Mouse (Mus musculus): ENCODE data around the gene Hipk1. TPM values are rescaled to one million over a fixed set of nuclear protein-coding genes. Genes with fewer than 3 reads are reported as not detected.
"Not testable (repeated sequence)": the region's sequence is repeated elsewhere in the genome, so short reads cannot be mapped to it uniquely, and the experiment has no call there.

Gene Hipk1
- total RNA-seq, 4 experiments from 2014 or later = 55.9 to 80.6 (median 65.0) TPM

DNA sequence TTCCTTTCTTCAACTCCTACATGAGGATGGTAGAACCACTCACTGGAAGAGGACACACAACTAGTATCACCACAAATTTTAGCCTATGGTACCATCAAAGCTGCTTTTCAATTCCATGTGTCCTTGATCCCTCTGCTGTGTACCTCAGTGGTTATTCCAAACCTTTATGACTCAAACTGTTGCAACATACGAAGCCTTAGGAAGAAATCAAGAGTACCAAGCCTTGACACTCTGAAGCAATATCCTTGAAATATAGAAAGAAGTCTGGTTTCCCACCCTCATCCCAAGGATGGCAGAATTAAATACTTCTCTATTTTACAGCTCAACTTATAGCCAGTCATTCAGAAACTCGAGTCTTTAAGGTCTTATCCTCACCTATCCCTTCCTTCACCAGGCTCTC lies 5.0 kb upstream of the Hipk1 start:
- DNase-seq (ENCODE audit: low spot score in 2 of 2) = no peak

GRCm38 (mm10) chr3:103792566-103792965 lies 1.2 kb upstream of the Hipk1 start:
- no peak for DNase-seq (ENCODE audit: low spot score in 2 of 2)

GRCm38 (mm10) chr3:103792111-103792406 lies 696 bp upstream of the Hipk1 start:
- DNase-seq (ENCODE audit: low spot score in 2 of 2) = not testable (repeated sequence)

GRCm38 (mm10) chr3:103790346-103791145 lies 817 bp downstream of the Hipk1 start:
- DNase-seq (ENCODE audit: low spot score in 2 of 2) = peak in 1 of 2 experiments; percentile 22

GRCm38 (mm10) chr3:103789891-103790345 lies 1.4 kb downstream of the Hipk1 start:
- no peak for DNase-seq (ENCODE audit: low spot score in 2 of 2)

DNA sequence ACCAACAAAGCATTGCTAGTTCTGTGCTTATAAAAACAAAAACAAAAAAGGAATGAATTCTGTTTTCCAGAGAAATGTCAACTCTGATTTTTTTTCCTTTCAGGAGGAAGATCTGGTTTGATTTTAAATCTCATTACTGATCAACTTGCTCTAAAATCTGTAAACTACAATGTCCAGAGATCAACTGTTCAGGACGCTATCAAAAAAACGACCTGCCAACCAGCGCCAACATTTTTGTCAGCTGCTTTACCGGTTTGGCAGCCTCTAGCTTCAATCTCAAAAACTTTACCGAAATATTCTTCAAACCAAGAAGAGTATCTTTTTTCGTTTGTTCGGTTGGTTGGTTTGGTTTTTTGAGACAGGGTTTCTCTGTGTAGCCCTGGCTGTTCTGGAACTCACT lies 2.3 kb downstream of the Hipk1 start:
- DNase-seq (ENCODE audit: low spot score in 2 of 2) = no peak

GRCm38 (mm10) chr3:103787225-103787624 lies 4.1 kb downstream of the Hipk1 start:
- DNase-seq (ENCODE audit: low spot score in 2 of 2) = no peak

DNA sequence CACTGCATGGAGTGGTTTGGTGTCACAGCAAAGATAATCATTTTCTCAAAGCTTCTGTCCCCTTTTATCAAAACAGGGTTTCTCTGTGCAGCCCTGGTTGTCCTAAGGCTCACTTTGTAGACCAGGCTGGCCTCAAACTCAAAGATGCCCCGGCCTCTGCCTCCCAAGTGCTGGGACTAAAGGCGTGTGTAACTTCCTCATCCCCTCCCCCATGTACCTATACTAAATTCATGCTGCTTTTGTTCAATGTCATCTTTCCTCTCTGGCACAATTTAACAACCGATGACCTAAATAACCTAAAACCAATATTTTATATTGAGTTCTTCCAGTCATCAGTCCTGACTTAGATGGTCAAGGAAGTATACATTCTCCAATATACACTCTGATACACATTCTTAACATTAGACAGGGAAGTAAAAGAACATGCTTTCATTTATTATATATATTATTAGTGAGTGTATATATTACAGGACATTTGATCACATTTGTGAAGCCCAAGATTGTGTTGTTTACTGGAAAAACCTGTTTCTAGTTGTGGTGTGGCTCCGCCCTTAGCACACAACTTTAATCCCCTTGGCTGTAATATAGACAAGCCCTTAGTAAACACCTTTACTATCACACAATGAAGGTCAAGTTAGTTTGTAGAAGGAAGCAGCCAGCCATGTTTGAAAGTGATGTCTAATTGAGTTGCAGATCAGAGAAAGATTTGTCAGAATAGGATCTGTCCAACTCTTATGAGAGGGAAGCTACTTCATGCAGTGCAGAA lies 8.3 kb downstream of the Hipk1 start:
- no peak for DNase-seq (ENCODE audit: low spot score in 2 of 2)

DNA sequence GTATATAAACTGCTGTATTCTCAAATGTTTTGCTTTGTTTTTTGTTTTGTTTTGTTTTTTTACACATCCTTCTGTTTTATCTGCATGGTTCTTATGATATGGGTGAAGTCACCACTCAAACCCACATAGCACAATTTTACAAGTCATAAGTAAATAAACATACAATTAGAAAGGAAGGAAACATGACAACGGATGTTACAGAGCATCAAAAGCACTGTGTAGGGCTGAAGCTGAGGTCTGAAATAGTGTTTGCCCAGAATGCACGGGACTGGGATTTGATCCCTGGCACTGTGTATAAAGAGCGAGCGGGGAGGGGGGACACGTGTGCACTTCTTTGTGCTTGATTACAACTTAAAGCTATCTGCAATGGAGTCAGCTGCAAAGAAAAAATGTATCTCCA lies 10.6 kb downstream of the Hipk1 start:
- no peak for DNase-seq (ENCODE audit: low spot score in 2 of 2)

DNA sequence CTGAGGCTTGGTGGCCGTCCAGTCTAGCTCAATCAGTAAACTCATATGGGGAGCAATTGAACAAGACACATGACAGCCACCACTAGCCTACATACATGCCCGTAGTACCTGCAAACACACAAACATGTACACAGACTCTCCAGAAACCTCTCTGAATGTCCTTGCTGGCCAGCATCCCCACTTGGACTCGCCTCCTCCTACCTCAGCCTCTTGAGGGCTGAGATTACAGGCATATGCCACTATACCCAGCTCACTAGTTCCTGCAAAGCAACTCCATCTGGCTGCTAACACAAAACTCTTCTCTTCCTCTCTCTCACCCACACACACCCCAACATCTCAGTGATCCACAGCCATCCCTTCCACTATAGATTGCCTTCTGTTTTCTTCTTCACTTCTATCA lies 11.1 kb downstream of the Hipk1 start:
- DNase-seq (ENCODE audit: low spot score in 2 of 2) = no peak

DNA sequence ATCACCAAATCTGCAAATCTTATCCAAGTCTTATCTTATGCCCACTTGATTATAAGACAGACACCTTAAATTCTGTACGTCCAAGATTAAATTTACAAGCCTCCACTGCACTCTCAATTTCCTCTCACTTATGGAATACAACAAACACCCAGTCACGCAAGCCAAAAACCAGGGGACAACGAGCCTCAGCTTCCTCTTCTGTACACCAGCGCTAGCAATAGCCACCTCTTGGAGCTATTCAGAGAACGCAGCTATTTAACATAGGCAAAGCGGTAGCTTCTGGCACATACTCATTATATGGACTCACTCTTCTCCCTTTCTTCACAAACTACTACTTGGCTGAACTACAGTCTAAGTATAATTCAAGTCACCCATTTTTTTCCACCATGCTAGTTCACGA lies 12.2 kb downstream of the Hipk1 start:
- DNase-seq (ENCODE audit: low spot score in 2 of 2) = no peak

DNA sequence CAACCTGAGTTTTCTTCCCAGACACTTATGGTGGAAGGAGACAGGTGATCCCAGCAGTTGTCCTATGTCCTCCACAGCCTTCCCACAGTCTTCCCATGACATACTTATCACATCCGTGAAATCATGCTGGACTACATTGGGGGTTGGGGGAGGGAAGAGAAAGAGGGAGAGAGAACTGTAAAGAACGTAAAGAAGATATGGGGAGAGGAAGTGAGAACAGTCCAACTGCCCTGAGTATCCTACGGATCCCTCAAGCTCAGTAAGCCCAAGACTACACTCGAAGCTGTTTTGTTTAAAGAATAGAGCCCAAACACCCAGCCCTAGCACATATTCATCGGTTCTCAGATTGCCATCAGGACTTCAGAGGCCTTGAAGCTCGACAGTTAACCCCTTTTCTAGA lies 12.7 kb downstream of the Hipk1 start:
- DNase-seq (ENCODE audit: low spot score in 2 of 2) = no peak

GRCm38 (mm10) chr3:103777940-103778339 lies 13.4 kb downstream of the Hipk1 start:
- DNase-seq (ENCODE audit: low spot score in 2 of 2) = no peak

DNA sequence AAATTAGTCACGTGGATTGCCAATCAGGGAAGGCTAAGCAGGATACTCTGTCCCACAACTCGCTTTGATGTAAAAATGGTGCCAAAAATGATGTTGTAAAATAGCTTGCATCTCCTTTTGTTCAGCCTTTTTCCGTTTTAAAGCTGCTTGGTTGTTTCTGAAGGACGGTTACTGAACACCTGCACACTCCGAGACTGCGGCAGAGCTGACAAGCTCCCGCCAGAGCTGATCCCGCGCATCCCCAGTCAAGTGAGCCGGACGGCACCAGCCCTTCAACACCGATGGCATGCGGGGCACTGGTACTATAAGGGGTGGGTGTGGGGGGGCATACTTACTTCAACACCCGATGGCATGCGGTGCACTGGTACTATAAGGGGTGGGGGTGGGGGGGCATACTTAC lies 17.4 kb downstream of the Hipk1 start:
- DNase-seq (ENCODE audit: low spot score in 2 of 2) = no peak

DNA sequence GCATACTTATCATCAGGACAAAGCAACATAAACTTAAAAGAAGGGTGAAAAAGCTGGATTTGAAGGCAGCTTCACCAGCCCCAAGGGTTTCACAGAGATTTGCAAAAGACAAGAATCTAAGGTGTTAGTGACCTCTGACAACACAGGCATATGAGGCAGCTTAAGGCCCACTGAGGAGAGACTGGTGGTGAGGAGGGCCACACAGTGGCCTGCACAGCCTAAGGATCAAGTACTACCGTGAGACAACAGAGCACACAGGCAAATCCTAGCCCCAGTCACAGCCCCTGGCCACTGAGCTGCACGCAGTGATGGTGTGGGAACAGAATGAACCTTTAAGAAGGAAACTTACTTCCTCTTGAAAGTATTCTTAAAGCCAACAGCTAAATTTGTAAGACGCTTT lies 17.9 kb downstream of the Hipk1 start:
- DNase-seq (ENCODE audit: low spot score in 2 of 2) = no peak

DNA sequence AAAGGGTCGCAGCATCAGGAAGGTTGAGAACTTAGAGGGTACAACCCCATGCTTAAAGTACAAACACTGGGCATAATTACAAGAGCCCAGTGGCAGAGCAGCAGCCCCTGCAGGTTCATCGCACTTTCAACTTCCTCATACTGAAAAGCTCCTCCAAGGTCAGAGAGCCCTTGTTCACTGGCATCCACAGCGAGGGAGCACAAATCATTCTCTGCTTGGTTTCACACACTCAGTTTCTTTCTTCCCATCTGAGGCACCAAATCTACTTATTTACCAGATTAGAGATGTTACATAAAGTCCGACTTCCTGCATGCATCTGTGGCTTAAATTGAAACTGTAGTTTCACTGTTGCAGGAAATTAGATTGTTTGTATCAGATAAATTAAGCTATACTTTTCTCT lies 18.5 kb downstream of the Hipk1 start:
- no peak for DNase-seq (ENCODE audit: low spot score in 2 of 2)

GRCm38 (mm10) chr3:103771531-103772130 lies 19.7 kb downstream of the Hipk1 start:
- peak; percentile 72 to 74 for DNase-seq (ENCODE audit: low spot score in 2 of 2)

DNA sequence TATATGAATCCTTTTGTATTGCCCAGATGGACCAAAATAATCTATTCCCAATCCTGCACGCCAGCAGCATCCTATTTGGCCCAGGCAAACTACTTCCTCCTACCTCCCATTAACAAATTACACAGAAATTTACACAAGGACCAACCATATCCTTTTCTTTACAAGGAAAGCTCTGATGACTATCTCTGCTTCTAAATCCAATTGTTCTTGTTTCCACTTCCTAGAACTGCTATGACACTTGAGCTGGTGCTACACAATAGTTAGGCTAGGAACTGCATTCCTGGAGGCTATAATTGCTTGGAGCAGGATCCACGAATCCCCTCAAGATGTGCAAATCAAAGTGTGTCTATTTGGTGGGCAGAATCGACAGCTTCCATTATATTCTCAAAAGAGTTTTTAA lies 24.6 kb downstream of the Hipk1 start:
- no peak for DNase-seq (ENCODE audit: low spot score in 2 of 2)

DNA sequence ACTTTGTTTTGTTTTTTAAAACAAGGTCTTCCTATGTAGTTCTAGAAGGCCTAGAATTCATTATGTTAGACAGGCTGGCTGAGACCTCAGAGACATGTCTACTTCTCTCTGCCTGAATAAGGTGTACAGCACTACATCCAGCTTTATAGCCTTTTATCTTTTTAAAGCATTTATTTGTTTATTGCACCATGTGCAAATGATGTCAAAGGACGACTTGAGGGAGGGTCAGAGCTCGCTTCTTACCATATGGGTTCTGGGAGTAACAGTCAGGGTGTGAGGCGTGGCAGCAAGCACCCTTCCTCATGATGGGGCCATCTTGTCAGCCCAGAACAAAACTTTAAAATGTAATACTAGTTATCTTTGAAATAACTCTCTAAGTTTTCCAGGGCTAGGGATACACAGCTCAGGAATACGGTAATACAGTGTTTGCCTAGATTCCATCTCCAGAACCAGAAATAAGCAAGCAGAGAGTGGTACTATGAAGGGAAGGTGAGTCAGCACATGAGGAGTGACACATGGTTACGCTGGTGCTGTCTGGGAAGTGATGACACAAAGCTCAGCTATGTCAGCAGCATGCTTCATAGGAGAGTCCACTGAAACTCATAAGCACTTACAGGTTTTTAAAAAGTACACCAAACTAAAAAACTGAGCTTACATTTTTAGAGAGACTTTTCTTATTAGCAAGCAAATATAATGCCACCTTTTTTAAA lies 31.9 kb downstream of the Hipk1 start:
- DNase-seq (ENCODE audit: low spot score in 2 of 2) = no peak

GRCm38 (mm10) chr3:103758456-103758855 lies 32.9 kb downstream of the Hipk1 start:
- DNase-seq (ENCODE audit: low spot score in 2 of 2) = no peak

DNA sequence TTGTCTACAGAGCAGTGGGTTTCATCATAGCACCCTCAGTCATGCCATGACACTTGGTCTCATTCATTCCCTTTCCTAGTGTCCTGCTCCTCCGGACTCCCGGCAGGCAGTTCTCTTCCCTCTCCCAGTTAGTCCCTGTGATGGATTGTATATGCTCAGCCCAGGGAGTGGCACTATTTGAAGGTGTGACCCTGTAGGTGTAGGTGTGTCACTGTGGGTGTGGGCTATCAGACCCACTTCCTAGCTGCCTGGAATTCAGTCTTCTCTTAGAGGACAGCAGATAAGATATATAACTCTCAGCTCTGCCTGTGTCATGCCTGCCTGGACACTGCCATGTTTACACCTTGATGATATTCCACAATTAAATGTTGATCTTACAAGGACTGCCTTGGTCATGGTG lies 34.4 kb downstream of the Hipk1 start:
- DNase-seq (ENCODE audit: low spot score in 2 of 2) = no peak

DNA sequence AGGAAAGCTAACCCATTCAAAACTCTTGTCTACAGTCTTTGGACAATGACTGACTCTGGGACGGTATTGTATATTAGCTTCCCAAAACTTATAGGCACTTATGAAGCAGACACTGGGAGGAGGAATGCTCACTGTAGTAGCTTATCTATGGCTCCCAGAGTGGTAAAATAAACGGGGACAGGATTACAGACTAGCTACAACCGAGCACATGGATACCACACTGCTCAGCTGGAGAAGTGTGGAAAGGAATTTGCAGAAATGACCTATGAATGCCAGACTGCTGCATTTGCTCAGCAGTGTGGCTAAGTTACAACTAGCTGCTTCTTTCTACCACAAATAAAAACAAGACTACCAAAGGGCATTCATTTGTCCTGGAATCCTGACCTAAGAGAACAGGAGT lies 36.0 kb downstream of the Hipk1 start:
- DNase-seq (ENCODE audit: low spot score in 2 of 2) = no peak

Data from gastrocnemius, adult 8-10 months (tissue).